Mouse (Mus musculus): ENCODE results near the gene Mast4.

Mast4 gene

DNA sequence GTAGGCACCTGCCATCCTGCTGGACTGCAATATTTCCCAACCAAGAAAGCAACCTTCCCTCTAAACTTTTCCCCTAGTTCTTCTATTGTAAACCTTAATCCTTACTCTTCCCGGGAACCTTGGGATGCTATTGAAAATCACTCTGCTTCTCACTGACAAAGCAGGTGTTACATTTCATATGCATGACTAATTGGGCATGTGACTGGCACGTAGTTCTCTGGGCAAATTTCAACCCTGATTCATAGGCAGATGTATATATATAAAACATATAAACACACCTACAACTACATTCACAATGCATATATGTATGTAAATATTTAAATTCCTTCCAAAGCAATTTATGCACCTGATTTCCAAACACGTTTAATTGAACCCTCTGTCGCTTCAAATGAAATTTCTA, 90.2 kb downstream of the Mast4 start:
- no peak for DNase-seq (ENCODE audit: low read depth, low spot score)

DNA sequence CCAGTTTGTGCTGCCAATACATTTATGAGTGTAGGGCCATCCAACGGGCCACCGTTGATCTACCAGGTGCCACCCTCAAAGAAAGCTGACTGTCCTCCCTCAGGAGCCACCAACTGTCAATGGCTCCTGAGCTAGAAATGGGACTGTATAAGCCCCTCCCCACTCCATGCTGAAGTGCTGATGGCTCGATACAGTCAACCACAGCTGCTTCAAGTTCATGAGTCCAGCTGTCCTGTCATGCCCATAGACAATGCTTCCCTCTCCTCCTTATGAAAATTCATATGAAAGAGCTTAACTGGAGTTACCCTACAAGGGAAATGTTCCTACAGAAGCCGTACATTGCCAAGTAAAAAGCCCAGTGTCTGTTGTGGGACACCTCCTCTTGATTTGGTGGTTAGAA, 93.2 kb downstream of the Mast4 start:
- no peak for DNase-seq (ENCODE audit: low read depth, low spot score)

DNA sequence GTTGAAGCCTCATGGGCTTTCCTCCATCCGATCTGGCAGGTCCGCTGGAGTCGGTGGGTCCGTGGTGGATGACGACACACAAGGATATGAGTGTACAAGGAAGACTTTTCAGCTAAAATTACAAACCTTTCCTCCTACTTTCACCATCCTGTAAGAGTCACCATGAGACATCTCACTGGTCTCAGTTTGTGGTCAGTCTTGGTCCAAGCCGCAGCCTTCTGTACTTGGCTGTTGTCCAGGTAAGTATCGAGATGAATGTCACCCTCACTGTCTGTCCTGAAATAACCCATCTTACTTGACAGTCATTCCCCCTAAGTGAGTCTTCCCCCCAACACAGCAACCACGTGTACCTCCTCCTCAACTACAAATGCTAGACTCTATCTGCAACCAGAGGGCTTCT, 94.6 kb downstream of the Mast4 start:
- DNase-seq (ENCODE audit: low read depth, low spot score): no peak

DNA sequence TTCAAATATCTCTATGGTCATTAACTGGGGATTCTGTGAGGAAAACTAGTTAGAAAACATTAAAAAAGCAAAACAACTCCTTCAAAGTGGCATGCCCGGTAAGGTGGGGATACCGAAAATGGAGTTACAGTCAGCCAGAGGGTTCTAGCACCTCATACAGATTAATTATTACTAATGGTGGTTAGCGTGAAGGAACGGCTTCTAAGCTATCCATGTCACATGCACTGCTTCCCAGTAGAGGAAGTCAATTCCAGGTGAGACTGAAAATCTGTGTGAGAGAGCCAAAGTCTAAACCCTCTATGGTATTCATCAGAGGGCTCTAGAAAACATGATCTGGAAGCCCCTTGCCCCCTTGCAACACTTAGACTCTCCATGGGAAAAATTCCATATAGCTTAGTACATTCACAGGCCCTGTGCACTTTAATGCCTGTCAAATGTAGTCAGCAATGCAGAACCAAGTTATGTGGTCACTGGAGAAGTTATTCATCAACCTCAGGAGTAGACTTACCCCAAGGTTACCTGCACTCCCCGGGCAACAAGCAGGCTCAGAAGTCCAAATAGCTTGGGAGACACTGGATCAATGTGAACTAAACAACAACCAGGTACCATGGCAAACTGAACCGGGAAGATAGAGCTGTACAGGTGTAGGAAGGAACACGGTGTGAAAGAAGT, 96.1 kb downstream of the Mast4 start:
- DNase-seq (ENCODE audit: low read depth, low spot score): no peak

DNA sequence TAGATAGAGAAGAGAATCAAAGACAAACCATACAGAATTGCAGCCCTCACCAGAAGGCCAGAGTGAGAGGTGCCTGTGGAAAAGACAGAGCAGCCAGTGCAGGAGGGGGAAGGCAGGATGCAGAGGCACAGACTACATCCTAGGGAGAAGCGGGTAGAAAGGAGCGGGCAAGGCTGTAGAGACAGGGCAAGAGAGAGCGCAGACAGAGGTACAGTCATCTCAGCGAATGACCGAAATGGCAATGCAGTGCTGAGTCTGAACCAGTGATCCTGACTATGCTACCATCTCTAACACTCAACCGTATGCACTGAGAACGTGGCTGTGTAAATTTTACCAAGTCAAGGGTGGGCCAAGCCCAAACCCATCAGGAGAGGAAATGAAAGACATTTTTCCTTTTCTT, 102.1 kb downstream of the Mast4 start:
- DNase-seq (ENCODE audit: low read depth, low spot score): no peak

DNA sequence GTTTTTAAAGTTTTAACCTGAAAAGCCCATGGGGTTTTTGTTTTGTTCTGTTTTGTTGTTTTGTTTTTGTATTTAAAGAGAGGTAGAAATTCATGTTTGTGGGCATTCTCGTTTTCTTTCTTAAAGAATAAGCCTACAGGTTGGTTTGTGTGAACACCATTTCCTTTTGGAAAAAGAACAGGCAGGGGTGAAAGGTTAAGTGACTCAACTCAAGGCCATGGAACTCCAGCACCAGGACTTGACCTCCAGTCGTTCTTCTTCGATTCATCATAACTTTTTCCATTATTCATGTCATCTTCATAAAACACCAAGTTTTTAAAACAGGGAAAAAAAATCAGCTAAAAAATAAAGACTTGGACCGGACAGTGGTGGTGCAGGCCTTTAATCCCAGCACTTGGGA, 105.2 kb downstream of the Mast4 start:
- no peak for DNase-seq (ENCODE audit: low read depth, low spot score)

DNA sequence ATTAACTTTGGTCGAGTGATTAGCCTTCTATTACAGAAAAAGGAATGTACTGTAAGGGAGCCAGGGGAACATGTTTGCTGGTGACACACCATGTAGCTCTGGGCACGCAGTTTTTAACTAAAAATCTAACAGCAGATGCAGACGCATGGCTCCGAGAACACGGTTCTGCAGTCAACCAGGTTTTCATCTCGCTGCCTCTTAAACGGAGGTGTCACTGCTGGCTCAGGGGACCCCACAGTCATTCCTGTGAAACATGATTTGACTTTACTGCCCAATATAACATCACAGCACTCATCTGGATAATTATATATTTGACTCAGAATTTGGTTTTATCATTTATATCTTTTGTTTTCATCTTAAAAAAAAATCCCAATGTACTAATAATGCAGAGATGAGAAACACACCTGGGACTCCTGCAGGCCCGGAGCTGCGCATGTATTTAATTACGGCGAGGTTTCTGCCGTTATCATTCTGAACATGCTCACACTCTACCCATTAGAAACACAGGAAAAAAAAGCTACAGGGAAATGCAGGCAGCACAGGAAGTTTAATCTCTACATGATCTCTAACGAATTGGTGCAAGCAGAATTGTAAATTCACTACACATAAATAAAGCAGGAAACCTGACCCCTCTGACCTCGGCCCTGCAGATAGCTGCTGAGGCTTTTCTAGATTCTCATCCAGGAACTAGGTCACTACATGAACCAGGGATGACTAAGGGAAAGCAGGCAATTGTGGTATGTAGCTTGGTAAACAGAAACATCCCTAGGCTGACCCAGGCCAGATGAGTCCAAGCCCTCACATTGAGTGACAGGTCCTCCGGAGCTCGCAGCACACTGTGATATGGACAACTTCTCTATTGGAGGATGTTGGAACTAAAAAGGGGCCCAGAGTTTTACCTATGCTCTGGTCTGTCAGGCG, 108.1 kb downstream of the Mast4 start:
- no peak for DNase-seq (ENCODE audit: low read depth, low spot score)

DNA sequence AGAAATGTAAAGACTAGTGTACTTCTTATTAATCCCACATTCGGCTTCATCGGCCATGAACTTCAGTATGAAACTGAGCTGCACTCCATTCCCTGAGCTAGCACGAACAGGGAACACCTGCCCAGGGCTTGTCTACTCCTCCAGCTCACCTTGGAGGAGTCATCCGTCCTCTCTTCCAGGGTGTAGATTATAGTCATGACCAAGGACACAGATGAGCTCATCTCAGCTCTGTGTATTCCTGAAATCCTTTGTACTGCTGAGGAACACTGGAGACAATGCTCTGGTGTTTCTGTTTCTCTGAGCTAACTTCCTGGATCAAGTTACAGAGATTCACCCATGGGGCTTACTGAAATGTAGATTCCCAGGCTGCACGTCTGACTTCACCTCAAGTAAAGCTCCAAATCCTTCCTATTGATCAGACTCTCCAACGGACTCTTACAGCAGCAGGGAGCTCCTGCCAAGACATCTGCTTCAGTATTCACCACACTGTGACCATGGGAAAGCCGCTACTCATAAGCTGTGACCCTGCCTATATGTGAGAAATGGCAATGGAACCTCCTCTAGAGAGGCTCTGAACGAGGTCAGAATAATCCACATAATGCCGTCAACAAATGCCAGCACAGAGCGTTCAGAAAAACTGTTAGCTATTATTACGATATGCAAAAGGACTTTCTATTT, 108.9 kb downstream of the Mast4 start:
- no peak for DNase-seq (ENCODE audit: low read depth, low spot score)

DNA sequence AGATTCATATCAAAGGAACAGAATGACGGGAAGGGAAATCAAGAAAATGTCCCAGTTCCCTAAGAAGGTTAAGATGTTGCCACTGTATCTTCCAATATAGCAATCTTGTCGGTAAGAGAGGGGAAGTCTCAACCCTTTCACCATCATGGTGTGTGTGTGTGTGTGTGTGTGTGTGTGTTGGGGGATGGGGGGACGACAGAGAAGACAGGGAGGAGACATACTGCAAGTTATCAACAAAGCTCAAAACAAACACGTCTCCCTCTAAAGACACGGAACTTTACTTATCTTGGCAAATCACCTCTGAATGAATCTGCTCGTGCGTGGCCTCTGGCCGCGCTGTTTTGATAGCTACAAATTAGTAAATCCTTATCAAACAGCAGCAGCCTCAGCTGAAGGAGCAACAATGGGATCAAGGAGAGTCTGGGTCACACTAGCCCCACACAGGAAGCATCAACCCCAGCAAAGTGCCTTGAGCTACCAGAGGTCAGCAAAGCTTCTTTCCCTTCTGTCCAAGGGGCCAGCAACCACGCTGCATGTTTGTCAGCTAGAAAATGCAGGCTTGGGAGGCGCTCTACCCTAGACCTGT, 113.7 kb downstream of the Mast4 start:
- DNase-seq (ENCODE audit: low read depth, low spot score): no peak

DNA sequence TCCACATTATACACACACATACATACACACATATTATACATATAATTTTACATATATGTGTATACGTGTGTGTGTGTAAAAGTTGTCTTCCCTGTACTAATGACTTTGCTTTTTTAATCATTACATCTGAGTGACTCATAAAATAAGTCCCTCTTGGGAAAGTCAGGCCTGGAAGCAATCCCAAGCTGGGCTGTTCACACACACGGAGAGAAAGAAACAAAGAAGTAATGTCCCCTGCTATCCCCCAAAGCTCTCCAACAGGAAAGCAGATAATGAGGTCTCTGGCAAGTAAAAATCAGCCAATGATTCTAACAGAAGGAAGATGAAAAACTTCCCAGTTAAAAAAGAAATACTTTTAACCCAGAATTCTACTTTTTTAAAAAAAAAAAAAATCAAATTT, 114.3 kb downstream of the Mast4 start:
- DNase-seq (ENCODE audit: low read depth, low spot score): no peak

DNA sequence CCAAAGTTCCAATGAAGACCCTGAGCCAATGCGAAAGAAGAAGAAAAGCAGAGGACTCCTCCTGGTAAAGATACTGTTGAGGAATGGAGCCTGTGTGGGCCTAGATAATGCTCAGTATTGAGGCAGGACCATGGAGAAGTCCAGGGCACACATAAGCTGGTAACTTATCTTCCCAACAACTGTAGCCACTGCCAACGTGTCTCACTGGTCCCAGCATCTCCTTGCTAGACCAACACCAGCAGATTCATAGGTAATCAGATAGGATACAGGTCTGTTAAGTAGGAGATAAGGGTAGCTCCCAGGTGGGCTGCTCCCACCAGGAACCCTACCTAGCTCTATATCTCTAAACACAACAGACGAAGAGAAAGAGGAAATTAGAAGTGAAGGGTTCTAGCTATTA, 116.8 kb downstream of the Mast4 start:
- no peak for DNase-seq (ENCODE audit: low read depth, low spot score)

DNA sequence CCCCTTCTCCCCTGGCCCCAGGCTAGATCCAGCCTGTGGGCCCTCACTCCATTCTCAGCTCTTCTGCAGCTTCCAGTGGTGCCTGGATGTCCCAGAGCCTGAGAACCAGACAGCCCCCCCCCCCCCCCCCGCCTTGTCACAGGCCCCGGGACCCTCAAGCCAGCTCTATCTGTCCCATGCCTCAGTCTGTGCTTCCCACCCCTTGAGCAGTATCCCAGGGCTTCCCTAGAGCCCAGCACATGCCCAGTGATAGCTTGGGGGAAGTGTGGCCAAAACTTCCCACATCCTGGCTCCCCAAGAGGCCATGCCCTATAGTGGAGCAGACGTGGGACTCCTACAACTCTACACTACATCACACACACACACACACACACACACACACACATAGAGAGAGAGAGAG, 119.8 kb downstream of the Mast4 start:
- DNase-seq (ENCODE audit: low read depth, low spot score): no peak

DNA sequence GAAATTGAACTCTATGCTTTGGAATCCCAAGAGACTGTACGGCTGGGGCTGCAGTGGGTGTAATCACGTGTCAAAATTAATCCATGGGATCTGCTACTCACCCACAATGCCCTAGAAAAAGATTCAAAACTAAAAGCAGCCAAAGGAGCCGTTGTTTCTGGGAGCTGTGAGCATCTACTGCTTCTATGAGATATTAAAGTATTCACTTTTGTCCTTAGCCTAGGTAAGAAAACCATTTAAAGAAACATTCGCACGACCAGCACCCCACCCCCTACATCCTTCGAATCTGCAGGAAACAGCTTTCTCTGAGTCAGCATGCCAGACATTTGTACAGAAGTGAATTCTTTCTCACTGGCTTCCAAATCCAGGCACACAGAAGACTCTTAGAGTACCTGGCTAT, 122.3 kb downstream of the Mast4 start:
- DNase-seq (ENCODE audit: low read depth, low spot score): no peak

DNA sequence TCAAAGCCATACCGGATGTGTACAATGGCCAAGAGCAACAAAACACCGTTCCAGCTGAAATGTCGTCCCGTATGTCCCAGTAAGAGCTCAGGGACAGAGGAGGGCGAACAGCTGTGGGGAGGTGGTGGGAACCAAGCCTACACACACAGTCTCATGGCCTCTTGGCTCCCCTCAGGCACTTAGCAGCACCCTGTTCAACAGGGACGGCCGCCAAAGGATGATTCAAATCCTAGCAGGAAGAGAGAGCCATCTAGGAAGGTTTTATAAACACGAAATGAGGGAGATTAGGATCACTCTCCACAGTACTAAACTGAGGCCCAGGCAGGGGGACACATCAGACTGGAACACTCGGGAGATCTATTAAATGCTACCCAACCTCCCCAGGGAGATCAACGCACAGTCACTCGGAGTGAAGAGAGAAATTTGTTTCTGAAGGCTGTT, 122.8 kb downstream of the Mast4 start:
- no peak for DNase-seq (ENCODE audit: low read depth, low spot score)

DNA sequence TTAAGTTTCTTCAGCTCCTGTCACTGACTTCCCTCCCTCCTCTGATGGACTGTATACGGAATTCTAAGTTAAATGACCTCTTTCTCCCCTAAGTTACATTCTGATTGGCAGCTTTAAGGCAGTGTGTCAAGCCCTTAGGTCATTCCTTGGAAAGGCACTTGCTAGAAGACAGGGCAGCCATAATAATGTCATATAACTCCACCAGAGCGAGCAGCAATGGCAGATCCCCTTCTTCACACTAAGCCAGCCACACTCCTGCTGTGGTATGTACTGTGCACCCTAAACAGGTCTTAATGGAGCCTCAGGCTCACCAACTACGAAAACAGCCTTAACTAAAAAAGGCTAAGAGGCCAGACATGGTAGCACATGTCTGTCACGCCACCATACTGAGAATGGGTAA, 123.6 kb downstream of the Mast4 start:
- DNase-seq (ENCODE audit: low read depth, low spot score): no peak

DNA sequence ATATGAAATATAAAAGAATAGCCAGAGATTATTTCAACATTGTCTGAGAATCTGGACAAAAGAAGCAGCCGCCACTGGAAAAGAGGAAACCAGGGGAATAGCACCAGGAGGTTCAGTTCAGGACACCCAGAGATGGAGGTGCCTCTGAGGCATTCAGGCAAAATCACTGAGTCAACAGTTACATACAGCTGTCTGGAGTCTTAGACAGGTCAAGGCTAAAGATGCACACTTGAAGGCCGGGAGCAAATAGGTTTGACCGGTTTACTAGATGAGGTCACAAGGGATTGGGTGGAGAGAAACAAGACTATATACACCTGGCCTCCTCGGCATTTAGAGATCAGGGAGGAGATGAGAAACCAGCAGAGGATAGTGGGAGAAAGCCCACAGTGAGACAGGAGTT, 127.1 kb downstream of the Mast4 start:
- DNase-seq (ENCODE audit: low read depth, low spot score): no peak

DNA sequence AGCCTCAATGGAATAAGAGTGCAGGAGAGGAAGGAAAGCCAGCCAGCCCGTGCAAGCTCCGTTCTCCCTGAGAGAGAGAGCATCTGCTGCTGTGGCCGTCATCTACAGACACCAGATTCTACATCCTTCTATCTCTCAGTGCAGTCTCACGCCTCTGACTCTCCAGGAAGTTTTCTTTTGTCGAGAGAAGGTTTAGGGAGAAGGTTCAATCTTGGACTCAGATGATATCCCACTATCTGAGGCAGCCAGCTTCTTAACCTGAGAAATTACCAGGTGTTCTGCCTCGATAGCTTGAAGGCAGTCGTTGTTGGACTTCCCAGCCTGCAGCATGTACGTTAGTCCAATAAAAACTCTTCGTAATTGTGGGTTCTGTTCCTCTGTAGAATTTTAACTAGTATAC, 127.7 kb downstream of the Mast4 start:
- DNase-seq (ENCODE audit: low read depth, low spot score): no peak

DNA sequence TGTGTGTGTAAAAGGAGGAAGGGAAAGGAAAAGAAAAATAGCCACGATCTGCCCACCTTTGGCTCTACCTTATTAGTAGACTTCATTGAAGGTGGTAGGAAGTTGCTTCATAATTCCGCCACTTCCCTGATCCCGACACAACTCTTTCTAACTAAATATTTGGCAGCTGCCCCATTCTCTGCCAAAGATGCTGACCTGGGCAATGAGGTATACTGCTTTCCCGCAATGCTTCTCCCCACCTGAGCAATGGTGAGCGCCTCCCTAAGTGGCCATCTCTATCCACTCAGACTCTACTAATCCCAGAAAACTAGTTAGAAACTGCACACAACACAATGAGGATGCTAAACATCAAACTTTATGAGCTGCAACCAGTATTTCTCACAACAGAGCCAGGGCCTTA, 129.1 kb downstream of the Mast4 start:
- DNase-seq (ENCODE audit: low read depth, low spot score): no peak

DNA sequence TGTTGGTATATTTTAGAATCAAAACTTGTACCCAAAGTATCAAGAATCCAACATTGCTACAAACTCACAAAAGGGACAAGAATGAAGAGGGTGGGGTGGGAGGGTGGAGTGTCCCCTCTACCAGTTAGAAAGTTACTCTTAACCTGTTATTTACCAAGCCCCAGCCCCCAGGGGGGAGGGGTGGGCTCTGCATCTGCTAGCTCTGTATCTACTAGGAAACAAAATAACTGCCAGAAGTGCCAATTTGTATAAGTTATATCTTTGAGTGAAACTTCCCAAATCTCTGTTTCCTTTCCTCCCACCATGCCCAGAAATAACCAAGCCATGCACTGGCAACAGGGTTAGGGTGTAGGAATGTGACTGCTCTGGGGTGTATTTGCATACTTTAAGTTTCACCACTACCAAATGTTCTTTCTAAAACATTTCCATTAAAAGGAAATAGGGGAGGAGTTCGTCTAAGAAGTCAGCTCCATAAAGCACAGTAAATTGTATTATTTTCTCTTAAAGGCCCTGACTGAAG, 130.9 kb downstream of the Mast4 start:
- no peak for DNase-seq (ENCODE audit: low read depth, low spot score)

DNA sequence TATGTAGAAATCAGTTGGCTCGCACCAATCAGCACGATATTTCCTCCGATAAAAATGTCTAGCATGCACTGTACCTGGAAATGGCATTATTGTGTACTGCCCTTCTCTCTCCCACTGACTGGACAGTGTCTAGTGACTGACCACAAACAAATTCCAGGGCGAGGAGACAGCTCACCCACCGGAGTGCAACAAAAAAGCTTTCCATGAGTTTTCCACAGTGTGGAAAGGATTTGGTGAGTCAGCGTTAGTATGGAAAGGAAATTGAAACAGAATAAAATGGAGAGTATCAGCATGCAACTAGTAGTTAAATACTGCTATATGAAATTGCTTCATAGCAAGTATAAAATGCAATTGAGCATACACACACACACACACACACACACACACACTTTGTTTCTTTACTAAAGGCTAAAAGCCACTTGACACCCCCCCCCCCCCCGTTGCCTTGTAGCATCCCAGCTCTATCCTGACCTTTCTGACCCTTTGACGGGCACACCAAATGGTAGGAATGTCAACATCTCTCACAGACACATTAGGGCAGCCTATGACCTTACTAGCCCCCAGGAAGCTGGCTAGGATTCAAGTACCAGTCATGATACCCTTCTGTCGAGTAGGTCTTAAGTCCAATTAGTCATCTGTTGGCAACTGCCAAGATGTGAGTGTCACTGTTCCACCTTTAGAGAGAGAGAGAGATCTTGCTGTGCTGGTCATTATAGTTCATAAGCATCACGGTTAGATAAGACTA, 133.1 kb downstream of the Mast4 start:
- peak; percentile 38 for DNase-seq (ENCODE audit: low read depth, low spot score)
